Mouse (Mus musculus) layer of hippocampus, postnatal 14 days (tissue): Measurements from ENCODE around the gene Gm9944. TPM values are rescaled to one million over a fixed set of nuclear protein-coding genes. Genes with fewer than 3 reads are reported as not detected.

Source experiments
- DNase-seq, 2 experiments: peaks; one replicate each; pipeline ENCODE4 v3.0.0; 2021 to 2022; ENCODE audit warnings: low spot score in 2 of 2, mixed read lengths in 1 of 2
- long read RNA-seq, 2 experiments: library from polyadenylated mRNA; stranded (forward); transcript quantifications; one replicate each; pipeline ENCODE4 v2.0.0; 2021
- total RNA-seq, 2 experiments: library from RNA; stranded (reverse); gene quantifications; 2 replicates each; pipeline ENCODE4 v1.2.3; 2021

Gene Gm9944
- not detected for total RNA-seq
- long read RNA-seq, experiment 1, result 0 reads
- long read RNA-seq, experiment 2, result 0 reads

- no peak for DNase-seq
Measured at GRCm38 (mm10) chr4:144453217-144453616, at the start of gene Gm9944. Gene Gm9944, minus strand, starts transcription at chr4:144453317.

GRCm38 (mm10) chr4:144493331-144493730 lies 40.2 kb upstream of the Gm9944 start:
- DNase-seq, result no peak

- no peak for DNase-seq
Measured at GRCm38 (mm10) chr4:144468091-144468490, 15.0 kb upstream of the Gm9944 start.

GRCm38 (mm10) chr4:144465206-144465605 lies 12.1 kb upstream of the Gm9944 start:
- DNase-seq, result no peak

GRCm38 (mm10) chr4:144463656-144464055 lies 10.5 kb upstream of the Gm9944 start, which contains the start of gene Aadacl3:
Gene Aadacl3, minus strand, starts transcription at chr4:144463756.
- no peak for DNase-seq

GRCm38 (mm10) chr4:144448546-144448945 lies 4.6 kb downstream of the Gm9944 start:
- DNase-seq, result no peak

GRCm38 (mm10) chr4:144441582-144441981 lies 11.5 kb downstream of the Gm9944 start:
- no peak for DNase-seq

- no peak for DNase-seq
Measured at GRCm38 (mm10) chr4:144441095-144441494, 12.0 kb downstream of the Gm9944 start.

- DNase-seq, result no peak
Measured at GRCm38 (mm10) chr4:144438672-144439071, 14.4 kb downstream of the Gm9944 start, which contains the start of gene 1700012P22Rik. Gene 1700012P22Rik, minus strand, starts transcription at chr4:144438772.

GRCm38 (mm10) chr4:144433216-144433615 lies 19.9 kb downstream of the Gm9944 start:
- DNase-seq, result no peak

GRCm38 (mm10) chr4:144430723-144431122 lies 22.4 kb downstream of the Gm9944 start:
- DNase-seq, result no peak

- no peak for DNase-seq
Measured at GRCm38 (mm10) chr4:144428868-144429267, 24.2 kb downstream of the Gm9944 start.

GRCm38 (mm10) chr4:144424590-144424989 lies 28.5 kb downstream of the Gm9944 start:
- no peak for DNase-seq

- no peak for DNase-seq
Measured at GRCm38 (mm10) chr4:144420644-144421043, 32.5 kb downstream of the Gm9944 start.

- DNase-seq, result no peak
Measured at GRCm38 (mm10) chr4:144408290-144408689, 44.8 kb downstream of the Gm9944 start, which contains the start of gene Pramef12. Gene Pramef12, minus strand, starts transcription at chr4:144408464.

GRCm38 (mm10) chr4:144406261-144406660 lies 46.9 kb downstream of the Gm9944 start:
- DNase-seq, result no peak

- DNase-seq, result no peak
Measured at GRCm38 (mm10) chr4:144404456-144405086, 48.5 kb downstream of the Gm9944 start.

Other genes starting within 250 kb of the Gm9944 start
- gene C87977, start 240.0 kb downstream of the Gm9944 start, total RNA-seq, result not detected
- gene Pramel5, start 172.8 kb downstream of the Gm9944 start, total RNA-seq, result not detected
- not detected for gene Gm13128, start 123.1 kb downstream of the Gm9944 start, total RNA-seq
- not detected for gene Gm13119, start 95.4 kb downstream of the Gm9944 start, total RNA-seq
- not detected for gene Pramef20, start 75.4 kb downstream of the Gm9944 start, total RNA-seq
- gene Pramef12, start 44.9 kb downstream of the Gm9944 start, total RNA-seq, result not detected
- under 1 TPM in 1 of 2 experiments, not detected in 1; 0.58 TPM for gene 1700012P22Rik, start 14.5 kb downstream of the Gm9944 start, total RNA-seq
- not detected for gene Aadacl3, start 10.4 kb upstream of the Gm9944 start, total RNA-seq
- not detected for gene 9430007A20Rik, start 66.5 kb upstream of the Gm9944 start, total RNA-seq
- not detected for gene Gm13124, start 111.8 kb upstream of the Gm9944 start, total RNA-seq
- not detected for gene Aadacl4, start 160.4 kb upstream of the Gm9944 start, total RNA-seq
- gene Gm436, start 233.1 kb upstream of the Gm9944 start, total RNA-seq, result not detected